Mouse (Mus musculus) adrenal gland, postnatal 36 days (tissue): ENCODE results near the gene Fa2h. TPM values are rescaled to one million over a fixed set of nuclear protein-coding genes. Genes with fewer than 3 reads are reported as not detected.
A peak's percentile ranks its signal among the peaks of the same experiment; 100 is the strongest.

Experiments
- DNase-seq, 2 experiments: peaks; one replicate each; pipeline ENCODE4 v3.0.0; 2021; ENCODE audit warnings: mixed read lengths in 1 of 2
- total RNA-seq, 2 experiments: library from RNA; stranded (reverse); gene quantifications; 2 replicates each; pipeline ENCODE4 v1.2.3; 2021

Gene Fa2h
- total RNA-seq, 2 experiments from 2014 or later, result 3.1 TPM; not detected in 1

GRCm38 (mm10) chr8:111299821-111300568 is 93.6 kb downstream of the Fa2h start, which contains the start of gene Rfwd3:
Gene Rfwd3 (minus strand): TSS chr8:111300222.
- DNase-seq, result peak; percentile 97 to 98

- DNase-seq, result peak; percentile 58 to 67
Observed at GRCm38 (mm10) chr8:111299363-111299820, 94.2 kb downstream of the Fa2h start.

GRCm38 (mm10) chr8:111298011-111298410 is 95.6 kb downstream of the Fa2h start:
- DNase-seq, result no peak

Other genes starting within 250 kb of the Fa2h start
- 100 to 1,000 TPM; 116 to 123 TPM for gene Glg1, start 134.6 kb downstream of the Fa2h start, total RNA-seq
- gene Rfwd3, start 93.6 kb downstream of the Fa2h start, total RNA-seq, result 10 to 100 TPM; 48.8 to 72.7 TPM
- gene Mlkl, start 55.6 kb downstream of the Fa2h start, total RNA-seq, result 10 to 100 TPM; 10.9 to 20.6 TPM
- 10 to 100 TPM; 10.4 to 12.8 TPM for gene Wdr59, start 128.3 kb upstream of the Fa2h start, total RNA-seq
- gene Znrf1, start 142.3 kb upstream of the Fa2h start, total RNA-seq, result 10 to 100 TPM; 38.1 to 40.6 TPM
- gene Ldhd, start 236.6 kb upstream of the Fa2h start, total RNA-seq, result 10 to 100 TPM; 50.1 to 74.8 TPM
- 1 to 10 TPM; 7.2 to 8.7 TPM for gene Zfp1, start 249.6 kb upstream of the Fa2h start, total RNA-seq